Mouse (Mus musculus): ENCODE data around the gene Stag3.

Gene Stag3

DNA sequence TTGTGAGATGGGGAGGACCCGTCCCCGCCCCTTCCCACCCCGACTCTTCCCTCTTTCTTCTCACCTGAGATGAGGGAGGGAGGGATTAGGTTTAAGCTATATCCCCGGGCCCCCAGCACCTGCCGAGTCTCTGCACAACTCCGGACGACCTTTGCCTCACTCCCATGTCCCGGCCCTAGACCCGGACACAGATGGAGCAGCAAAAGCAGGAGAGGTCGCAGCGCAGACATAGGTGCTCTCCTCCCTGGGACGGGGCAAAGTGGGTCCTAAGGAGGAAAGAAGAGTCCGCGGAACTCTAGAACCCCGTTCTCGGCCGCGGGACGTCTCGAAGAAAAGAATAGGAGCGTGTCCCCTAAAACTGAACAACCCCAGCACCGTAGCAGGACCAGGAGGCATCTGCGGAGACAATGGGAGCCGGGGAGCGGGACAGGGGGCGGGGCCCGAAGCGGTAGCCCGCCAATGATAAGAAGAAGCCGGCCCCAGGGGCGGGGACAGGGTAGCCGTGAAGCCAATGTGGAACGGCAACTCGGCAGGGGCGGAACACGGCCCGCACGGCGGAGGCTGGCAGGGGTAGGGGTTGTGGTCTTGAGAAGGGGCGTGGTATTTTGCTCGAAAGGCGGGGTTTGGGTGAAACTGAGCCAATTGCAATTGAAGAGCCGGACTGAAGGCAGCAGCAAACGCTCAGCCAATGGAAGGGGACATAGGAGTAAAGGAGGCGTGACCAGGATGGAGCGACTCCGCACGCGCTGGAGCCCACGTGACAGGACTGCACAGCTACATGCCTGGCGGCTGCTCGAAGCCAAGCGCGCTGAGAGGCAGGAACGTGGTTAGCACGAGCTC lies at the start of gene Stag3, which contains the start of the genes Gm43720 and Gpc2:
Gene Stag3 (plus strand): TSS at position 656 of the 840 bp plus-strand sequence.
Gene Gm43720 (minus strand): TSS at position 374 of the 840 bp plus-strand sequence.
Gene Gpc2 (minus strand): TSS at position 421 of the 840 bp plus-strand sequence.
- DNase-seq (ENCODE audit: low spot score), result peak; percentile 72

DNA sequence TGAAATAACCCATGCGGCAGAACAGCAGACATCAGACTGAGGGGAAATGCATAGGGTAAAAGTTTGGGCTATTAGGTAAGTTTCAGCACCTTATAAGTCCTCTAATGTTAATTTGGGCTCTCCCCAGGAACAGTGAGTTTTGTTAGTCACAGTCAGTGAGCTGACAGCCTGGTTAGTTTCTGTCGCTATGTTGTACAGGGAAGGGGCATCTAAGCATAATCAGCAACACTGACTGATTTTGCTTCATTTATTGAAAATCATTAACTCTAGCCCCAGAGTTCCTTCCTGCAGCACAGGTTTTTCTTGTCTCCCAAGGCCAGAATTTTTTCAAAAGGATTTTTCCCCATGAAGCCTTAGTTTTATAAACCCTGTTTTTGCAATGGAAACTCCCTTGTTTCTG lies 46.3 kb upstream of the Stag3 start:
- DNase-seq (ENCODE audit: low spot score), result no peak

GRCm38 (mm10) chr5:138234224-138234623 lies 45.8 kb upstream of the Stag3 start:
- DNase-seq (ENCODE audit: low spot score), result no peak

GRCm38 (mm10) chr5:138241511-138241910 lies 38.5 kb upstream of the Stag3 start:
- no peak for DNase-seq (ENCODE audit: low spot score)

DNA sequence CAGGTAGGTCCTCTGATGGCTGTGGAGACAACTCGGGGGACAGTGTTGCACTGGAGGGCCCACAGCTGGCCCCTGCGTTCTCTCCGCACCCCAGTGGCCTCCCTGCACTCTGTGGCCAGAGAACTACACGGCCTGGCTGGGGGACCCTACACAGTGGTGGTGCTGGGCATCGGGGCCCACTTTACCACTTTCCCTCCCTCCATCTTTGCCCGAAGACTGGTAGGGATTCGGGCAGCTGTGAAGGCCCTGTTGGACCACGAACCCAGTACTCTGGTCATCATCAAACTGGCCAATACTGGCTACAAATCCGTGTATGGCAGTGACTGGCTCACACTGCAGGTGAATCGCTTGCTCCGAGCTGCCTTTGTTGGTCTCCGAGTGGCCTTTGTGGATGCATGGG lies 28.9 kb upstream of the Stag3 start:
- DNase-seq (ENCODE audit: low spot score), result no peak

DNA sequence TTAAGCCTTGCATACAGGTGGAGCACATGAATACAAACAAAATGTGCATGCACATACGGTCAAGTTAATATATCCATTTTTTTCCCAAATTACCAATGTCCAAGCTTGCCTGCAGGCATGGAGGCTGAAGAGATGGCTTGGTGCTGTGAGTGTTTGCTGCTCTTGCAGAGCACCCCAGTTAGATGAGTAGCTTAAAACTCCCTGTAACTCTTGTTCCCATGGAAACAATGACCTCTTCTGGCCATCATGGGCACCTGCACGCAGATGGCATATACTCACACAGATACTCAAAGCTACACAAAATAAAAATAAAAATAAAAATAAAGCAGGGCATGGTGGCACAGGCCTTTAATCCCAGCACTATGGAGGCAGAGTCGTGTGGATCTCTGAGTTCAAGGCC lies 27.0 kb upstream of the Stag3 start:
- DNase-seq (ENCODE audit: low spot score), result no peak

GRCm38 (mm10) chr5:138255353-138256093 lies 24.5 kb upstream of the Stag3 start, which contains the start of gene Lamtor4:
TSS of gene Lamtor4 (plus strand) at chr5:138255482.
- peak; percentile 88 for DNase-seq (ENCODE audit: low spot score)

GRCm38 (mm10) chr5:138256094-138256467 lies 24.0 kb upstream of the Stag3 start:
- no peak for DNase-seq (ENCODE audit: low spot score)

DNA sequence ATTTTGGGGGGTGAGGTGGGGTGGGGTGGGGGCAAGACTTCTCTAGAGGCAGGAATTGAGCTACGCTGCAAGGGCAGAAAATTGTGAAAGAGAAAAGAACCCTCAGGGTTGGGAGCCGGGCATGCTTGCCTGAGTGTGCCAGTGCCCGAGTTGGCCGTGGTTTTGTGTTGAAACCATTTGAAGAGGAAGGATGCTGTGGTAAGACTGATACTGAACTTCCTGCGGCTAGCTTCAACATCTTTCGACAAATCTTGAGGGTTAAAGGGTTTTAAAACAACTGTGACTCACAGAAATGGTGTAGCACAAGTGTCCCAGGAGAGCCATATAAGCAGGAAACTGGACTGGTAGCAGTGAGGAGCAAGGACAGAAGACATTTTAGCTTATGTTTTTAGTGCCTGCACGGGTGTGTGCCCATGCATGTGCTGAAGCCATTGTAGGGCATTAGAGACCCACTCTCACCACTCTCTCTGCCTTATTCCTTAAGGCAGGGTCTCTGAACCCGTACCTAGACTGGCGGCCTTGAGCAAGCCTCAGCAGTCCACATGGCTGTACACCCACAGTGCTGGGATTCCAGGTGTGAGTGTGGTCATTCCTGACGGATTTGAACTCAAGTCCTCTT lies 23.0 kb upstream of the Stag3 start:
- no peak for DNase-seq (ENCODE audit: low spot score)

- DNase-seq (ENCODE audit: low spot score), result no peak
Observed at GRCm38 (mm10) chr5:138257585-138257978, 22.5 kb upstream of the Stag3 start.

DNA sequence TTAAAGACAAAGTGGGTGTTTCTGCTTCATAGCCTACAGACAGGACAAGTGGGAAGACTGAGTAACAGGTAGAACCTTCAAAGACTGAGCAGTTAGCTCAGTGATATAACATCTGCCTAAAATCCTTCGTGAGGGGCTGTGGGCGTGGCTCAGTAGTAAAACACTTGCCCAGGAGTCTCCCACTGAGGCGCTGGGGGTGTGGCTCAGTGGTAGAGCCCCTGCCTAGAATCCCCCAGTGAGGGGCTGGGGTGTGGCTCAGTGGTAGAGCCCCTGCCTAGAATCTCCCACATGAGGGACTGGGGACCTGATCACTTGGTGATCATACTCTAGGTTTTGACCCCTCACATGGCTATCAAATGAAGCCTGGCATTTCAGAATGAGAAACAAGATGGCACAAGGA lies 22.0 kb upstream of the Stag3 start:
- DNase-seq (ENCODE audit: low spot score), result no peak

- DNase-seq (ENCODE audit: low spot score), result no peak
Observed at GRCm38 (mm10) chr5:138258542-138258941, 21.5 kb upstream of the Stag3 start.

GRCm38 (mm10) chr5:138258993-138259392 lies 21.0 kb upstream of the Stag3 start:
- no peak for DNase-seq (ENCODE audit: low spot score)

DNA sequence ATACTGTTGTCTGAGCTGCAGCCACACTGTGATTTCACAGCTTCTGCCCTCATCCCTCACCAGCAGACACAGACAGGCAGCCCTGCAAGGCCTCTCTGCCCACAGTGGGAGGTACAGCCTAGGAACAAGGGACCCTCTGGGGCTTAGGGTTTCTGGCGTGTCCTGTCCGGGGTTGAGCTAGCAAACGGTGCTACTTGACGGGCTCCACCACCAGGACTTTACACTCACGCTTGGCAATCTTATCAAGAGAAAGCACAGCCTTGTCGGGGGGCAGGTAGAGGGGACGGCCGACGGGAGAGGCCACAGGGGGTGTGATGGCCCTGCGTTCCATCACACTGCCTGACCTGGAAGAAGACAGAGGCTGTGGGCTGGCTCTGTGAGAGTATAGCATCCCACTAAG lies 20.0 kb upstream of the Stag3 start:
- DNase-seq (ENCODE audit: low spot score), result no peak

- DNase-seq (ENCODE audit: low spot score), result no peak
Observed at GRCm38 (mm10) chr5:138260834-138261233, 19.2 kb upstream of the Stag3 start.

DNA sequence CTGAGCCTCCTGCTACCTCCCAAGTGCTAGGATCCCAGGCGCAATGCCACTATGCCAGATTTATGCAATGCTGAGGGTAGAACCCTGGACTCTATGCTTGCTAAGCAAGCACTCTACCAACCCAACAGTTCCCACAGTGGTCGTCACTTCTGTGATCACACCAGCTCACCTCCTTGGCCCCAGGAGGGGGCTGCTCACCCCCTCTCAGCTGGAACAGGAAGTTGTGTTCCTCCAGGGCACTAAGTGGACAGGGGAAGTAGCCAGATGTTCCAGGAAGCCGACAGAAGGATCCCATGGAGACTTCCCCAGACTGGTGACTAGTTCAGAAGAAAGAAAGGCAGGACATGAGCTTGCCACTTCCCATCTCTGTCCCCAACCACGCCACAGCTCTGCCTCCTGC lies 18.0 kb upstream of the Stag3 start:
- no peak for DNase-seq (ENCODE audit: low spot score)

DNA sequence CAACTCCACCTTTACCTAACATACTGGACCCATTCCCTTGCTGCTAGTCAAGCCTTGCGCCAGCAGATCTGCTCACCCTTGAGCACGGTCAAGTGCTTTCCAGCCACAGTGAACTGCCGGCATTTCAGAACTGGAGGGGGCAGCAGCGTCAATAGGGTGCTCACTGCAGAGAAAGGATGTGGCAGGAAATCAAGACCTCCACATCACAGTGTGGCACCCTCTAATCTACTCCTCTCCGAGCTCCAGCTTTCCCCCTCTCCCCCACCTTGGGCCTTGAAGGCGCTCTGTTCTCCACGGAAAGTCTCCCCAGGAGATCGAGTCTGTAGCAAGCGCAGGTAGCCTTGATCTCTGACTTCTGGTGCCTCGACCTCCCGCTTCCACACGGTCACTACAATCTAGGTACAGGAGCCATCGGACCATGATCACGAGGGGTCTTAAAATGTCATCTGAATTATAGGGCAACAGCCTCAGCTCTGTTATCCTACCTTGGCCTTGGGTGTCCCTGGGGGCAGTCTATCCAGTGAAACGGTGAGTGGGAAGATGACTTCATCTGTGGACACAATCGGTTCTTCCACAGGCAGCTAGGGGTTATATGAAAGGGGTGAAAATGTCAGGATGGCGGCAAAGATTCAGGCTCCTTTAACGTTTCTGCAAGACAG lies 17.3 kb upstream of the Stag3 start:
- no peak for DNase-seq (ENCODE audit: low spot score)

DNA sequence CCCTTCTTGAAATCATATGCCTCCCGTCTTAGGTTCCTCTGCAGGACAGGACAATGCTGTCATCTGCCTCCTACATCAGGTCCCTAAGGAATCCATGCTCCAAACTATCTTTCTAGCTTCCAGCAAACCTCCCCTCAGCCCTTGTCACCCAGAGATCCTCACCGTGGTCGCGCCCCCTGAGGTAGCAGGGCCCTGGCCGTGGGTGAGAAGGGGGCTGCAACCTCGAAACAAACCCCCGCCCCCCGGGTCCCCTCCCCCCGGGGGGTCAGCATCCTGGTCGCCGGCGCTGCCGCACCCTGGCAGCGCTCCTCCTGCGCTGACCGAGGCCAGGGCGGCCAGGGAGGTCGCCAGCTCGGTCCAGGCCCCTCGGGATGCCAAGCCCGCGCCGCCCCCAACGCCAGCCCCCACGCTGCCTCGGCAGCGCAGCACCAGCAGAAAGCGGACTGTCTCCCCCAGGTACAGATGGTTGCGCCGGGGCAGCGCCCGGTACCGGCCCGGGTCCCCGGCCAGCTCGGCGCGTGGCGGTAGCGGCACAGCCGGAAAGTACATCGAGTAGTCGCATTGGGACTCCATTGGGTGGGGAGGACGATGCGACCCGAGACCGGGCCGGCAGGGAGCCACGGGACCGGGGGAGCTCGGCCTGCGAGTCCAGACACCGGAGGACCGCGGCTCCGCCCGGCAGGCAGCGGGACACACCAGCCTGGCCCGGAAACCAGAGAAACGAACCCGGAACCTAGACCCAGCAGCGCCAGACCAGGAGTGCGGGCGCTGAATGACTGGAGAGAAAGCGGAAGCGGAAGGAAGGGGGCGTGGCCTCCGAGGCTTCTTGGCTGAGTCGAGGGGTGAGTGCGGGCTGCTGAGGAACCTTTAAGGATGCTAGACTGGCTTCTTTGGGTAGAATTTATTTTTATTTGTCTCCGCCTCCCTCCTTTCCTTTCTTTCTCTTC lies 16.5 kb upstream of the Stag3 start, which contains the start of gene BC037034:
Gene BC037034 (minus strand): TSS at position 774 of the 947 bp plus-strand sequence.
- peak; percentile 86 for DNase-seq (ENCODE audit: low spot score)

- no peak for DNase-seq (ENCODE audit: low spot score)
Observed at GRCm38 (mm10) chr5:138264207-138264578, 15.8 kb upstream of the Stag3 start.

- no peak for DNase-seq (ENCODE audit: low spot score)
Observed at GRCm38 (mm10) chr5:138265712-138266111, 14.3 kb upstream of the Stag3 start.

DNA sequence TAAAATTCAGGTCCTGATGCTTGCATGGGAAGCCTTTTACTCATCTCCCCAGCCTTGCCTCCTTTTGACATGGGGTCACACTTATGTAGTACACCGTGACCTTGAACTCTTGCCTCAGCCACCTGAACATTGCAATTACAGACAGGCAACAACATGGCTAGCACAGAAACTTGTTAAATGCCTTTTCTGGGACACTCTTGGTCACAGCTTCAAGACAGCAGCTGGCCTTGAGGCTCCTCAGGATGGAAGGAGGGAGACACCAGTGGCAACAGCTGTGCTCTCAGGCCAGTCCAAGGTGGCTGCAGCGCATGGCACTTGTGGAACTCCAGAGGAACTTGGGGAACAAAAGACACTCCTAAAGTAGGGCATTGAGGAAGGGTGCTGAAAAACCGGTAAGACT lies 12.9 kb upstream of the Stag3 start:
- DNase-seq (ENCODE audit: low spot score), result no peak
